Mouse (Mus musculus): ENCODE data around the gene Nsd2. TPM values are rescaled to one million over a fixed set of nuclear protein-coding genes. Genes with fewer than 3 reads are reported as not detected.

The Nsd2 gene
- polyA plus RNA-seq, 1 experiment from 2014 or later: 13.9 TPM

DNA sequence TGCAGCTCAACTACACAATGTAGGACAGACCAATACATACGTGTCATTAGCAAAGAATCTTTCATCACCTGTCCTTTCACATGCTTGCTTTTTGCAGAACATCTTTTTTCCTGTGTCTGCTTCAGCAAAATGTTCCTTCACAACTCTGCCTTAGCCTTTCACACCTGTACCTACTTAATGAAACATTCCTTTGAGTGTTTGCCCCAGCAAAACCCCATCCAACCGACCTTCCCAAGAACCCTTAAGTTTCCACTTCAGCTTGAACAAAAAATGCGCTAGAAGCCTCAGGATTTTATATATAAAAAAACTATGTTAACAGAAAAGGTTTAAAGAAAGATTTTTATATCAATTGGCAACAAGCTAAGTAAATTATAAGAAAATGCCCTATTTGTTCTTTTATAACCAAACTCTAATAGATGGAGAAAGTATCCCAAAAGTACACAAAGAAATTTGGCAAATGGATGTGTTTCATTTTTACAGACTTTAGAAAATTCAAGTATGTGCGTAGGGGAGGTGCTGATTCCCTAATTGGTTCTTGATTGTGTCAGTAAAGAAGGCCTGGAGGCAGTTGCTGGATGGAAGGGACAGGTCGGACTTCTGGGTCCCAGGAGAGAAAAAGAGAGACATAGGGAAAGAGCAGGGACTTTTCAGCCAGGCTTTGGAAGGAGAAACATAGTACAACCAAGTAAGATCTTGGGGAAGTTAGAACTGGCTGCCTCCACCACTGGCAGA is 28.4 kb upstream of the Nsd2 start:
- DNase-seq (no peak), ATAC-seq (no peak)
- no peak for TF ChIP-seq EP300 (IDR thresholded peaks at IDR 0.05; ENCODE audit: low read depth)
- TF ChIP-seq CTCF (IDR thresholded peaks at IDR 0.05; ENCODE audit: low read depth): no peak
- Histone ChIP-seq H3K4me2 (ENCODE audit: low read depth, low read length) (no peak overlapping the region), H3K9ac (replicated peaks) (no peak overlapping the region), H3K27me3 (ENCODE audit: insufficient read depth, low read length) (no peaks in the 10 kb centered on the region), H3K27ac (ENCODE audit: low read depth) (no peak overlapping the region), H3K4me3 (ENCODE audit: low read depth, low read length) (no peak overlapping the region), H3K4me1 (ENCODE audit: insufficient read depth) (no peaks in the 10 kb centered on the region), H3K9me3 (ENCODE audit: low read length) (no peaks in the 10 kb centered on the region), H3K36me3 (replicated peaks; ENCODE audit: insufficient read depth, low read length) (no peaks in the 10 kb centered on the region)
- WGBS (ENCODE audit: insufficient replicate concordance): 70% methylated on average over 5 of the region's 5 CpGs

DNA sequence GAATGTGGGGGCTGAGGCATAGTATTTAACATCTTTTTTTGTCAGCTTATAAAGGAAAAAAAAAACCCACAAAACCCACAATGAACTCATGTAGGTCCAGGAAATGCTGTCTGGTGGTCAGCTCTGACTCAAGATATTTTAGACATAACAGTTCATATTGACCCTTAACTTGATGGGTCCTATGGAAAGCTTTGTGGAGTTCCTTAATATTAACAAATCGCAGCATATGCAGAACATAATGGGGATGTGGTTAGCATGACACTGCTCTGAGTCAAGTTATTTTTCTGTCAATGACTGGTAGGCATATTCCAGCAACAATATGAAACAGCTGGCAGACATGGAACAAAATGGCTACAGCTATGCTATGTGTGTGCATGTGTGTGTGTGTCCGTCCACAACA is 17.2 kb upstream of the Nsd2 start:
- no peak for TF ChIP-seq CTCF (IDR thresholded peaks at IDR 0.05; ENCODE audit: low read depth)
- no peak for TF ChIP-seq EP300 (IDR thresholded peaks at IDR 0.05; ENCODE audit: low read depth)
- no peaks in the 10 kb centered on the region for H3K4me1 ChIP-seq (ENCODE audit: insufficient read depth)
- H3K27me3 ChIP-seq (ENCODE audit: insufficient read depth, low read length): no peaks in the 10 kb centered on the region
- no peak overlapping the region for H3K4me3 ChIP-seq (ENCODE audit: low read depth, low read length)
- no peaks in the 10 kb centered on the region for H3K36me3 ChIP-seq (replicated peaks; ENCODE audit: insufficient read depth, low read length)
- no peaks in the 10 kb centered on the region; the same call in 1 of the 2 replicates for H3K9me3 ChIP-seq (ENCODE audit: low read length)
- H3K4me2 ChIP-seq (ENCODE audit: low read depth, low read length): no peak overlapping the region
- WGBS (ENCODE audit: insufficient replicate concordance): 83% methylated on average over 2 of the region's 2 CpGs
- H3K27ac ChIP-seq (ENCODE audit: low read depth): no peak overlapping the region
- DNase-seq (no peak), ATAC-seq (no peak)
- H3K9ac ChIP-seq (replicated peaks): no peak overlapping the region

DNA sequence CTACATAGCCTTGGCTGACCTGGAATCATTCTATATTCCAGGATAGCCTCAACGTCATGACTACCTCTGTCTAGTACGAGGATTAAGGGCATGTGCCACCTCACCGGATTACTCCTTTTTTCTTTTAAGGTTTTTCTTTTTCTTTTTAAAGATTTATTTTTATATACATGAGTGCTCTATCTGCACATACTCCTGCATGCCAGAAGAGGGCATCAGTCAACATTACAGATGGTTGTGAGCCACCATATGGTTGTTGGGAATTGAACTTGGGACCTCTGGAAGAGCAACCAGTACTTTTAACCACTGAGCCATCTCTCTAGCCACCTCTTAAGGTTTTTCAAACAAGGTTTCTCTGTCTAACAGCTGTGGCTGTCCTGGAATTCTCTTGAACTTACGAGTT is 9.0 kb upstream of the Nsd2 start:
- Histone ChIP-seq H3K4me1 (ENCODE audit: insufficient read depth) (0 out of 2 replicates have a peak, but pooled peaks cover 4% of the 10 kb centered on the region), H3K4me3 (ENCODE audit: low read depth, low read length) (no peak overlapping the region), H3K27me3 (ENCODE audit: insufficient read depth, low read length) (no peaks in the 10 kb centered on the region), H3K9ac (replicated peaks) (no peak overlapping the region), H3K36me3 (replicated peaks; ENCODE audit: insufficient read depth, low read length) (no peaks in the 10 kb centered on the region), H3K4me2 (ENCODE audit: low read depth, low read length) (no peak overlapping the region), H3K27ac (ENCODE audit: low read depth) (no peak overlapping the region), H3K9me3 (ENCODE audit: low read length) (no peaks in the 10 kb centered on the region)
- ATAC-seq (no peak), DNase-seq (no peak)
- 85% methylated on average over 4 of the region's 4 CpGs for WGBS (ENCODE audit: insufficient replicate concordance)
- TF ChIP-seq CTCF (IDR thresholded peaks at IDR 0.05; ENCODE audit: low read depth) (no peak; the same call in 1 of the 2 replicates), EP300 (IDR thresholded peaks at IDR 0.05; ENCODE audit: low read depth) (no peak)

DNA sequence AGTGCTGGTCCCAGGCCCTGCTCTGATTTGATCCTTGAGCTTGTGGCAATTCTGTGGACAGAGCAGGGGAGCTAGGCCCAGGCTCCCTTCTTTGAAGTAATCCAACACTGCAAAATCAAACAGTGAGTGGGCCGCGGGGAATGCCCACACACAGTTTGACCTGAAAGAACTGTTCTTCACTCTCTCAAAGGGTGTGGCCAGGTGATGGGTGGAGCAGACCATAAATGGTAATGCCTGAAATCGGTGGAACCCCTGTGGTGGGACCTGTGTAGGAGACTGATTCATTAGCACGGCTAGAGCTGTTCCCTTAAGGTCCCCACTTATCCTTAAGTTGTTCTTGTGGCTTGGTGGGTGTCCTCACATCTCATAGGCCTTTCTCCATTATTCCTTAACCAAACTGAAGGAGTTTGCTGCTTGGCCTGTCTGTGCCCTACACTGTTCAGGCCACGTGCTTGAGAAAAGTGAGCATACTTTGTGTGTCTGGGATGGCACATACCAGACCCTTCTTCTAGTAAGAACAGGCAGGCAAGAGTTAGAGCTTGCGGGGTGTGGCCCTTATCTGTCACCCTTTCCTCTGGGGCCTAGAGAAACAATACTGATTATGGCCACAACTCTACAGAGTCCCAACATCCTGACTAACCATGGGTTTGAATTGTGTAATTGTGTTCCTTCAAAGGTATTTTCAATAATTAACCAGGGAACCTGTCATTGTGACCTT is 4.4 kb upstream of the Nsd2 start:
- DNase-seq: no peak
- H3K27ac ChIP-seq (ENCODE audit: low read depth): no peak overlapping the region
- H3K4me3 ChIP-seq (ENCODE audit: low read depth, low read length): no peak overlapping the region
- no peak overlapping the region for H3K9ac ChIP-seq (replicated peaks)
- no peak for TF ChIP-seq CTCF (IDR thresholded peaks at IDR 0.05; ENCODE audit: low read depth)
- TF ChIP-seq EP300 (IDR thresholded peaks at IDR 0.05; ENCODE audit: low read depth): no peak
- H3K4me2 ChIP-seq (ENCODE audit: low read depth, low read length): no peak overlapping the region
- H3K27me3 ChIP-seq (ENCODE audit: insufficient read depth, low read length): no peaks in the 10 kb centered on the region
- H3K4me1 ChIP-seq (ENCODE audit: insufficient read depth): peaks cover 13% of the 10 kb centered on the region
- ATAC-seq: no peak
- no peaks in the 10 kb centered on the region for H3K9me3 ChIP-seq (ENCODE audit: low read length)
- WGBS (ENCODE audit: insufficient replicate concordance): 60% methylated on average over 6 of the region's 6 CpGs
- no peaks in the 10 kb centered on the region for H3K36me3 ChIP-seq (replicated peaks; ENCODE audit: insufficient read depth, low read length)

DNA sequence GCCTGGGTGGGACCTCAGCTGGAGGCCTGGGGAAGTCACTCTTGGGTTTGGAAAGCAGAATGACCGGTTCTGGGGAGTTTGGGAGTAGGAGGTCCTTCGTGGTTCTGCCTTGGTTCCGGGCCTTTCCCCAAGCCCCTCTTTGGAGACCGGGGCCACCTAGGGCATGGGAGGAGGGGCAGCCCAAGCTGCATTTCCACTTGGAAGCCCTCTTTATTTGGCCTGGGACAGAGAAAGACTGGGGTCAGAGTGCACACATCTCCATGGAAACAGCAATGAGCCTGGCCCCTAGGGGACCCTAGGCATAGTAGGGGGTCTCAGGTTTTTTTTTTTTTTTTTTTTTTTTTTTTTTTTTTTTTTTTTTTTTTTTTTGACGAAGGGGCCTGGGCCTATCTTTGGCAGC is 2.4 kb upstream of the Nsd2 start:
- H3K4me2 ChIP-seq (ENCODE audit: low read depth, low read length): no peak overlapping the region
- ATAC-seq (no peak), DNase-seq (no peak)
- no peak overlapping the region for H3K27ac ChIP-seq (ENCODE audit: low read depth)
- no peaks in the 10 kb centered on the region for H3K36me3 ChIP-seq (replicated peaks; ENCODE audit: insufficient read depth, low read length)
- H3K9me3 ChIP-seq (ENCODE audit: low read length): no peaks in the 10 kb centered on the region
- H3K27me3 ChIP-seq (ENCODE audit: insufficient read depth, low read length): no peaks in the 10 kb centered on the region
- H3K4me3 ChIP-seq (ENCODE audit: low read depth, low read length): no peak overlapping the region
- no peak for TF ChIP-seq EP300 (IDR thresholded peaks at IDR 0.05; ENCODE audit: low read depth)
- TF ChIP-seq CTCF (IDR thresholded peaks at IDR 0.05; ENCODE audit: low read depth): no peak
- 52% methylated on average over 5 of the region's 5 CpGs for WGBS (ENCODE audit: insufficient replicate concordance)
- H3K4me1 ChIP-seq (ENCODE audit: insufficient read depth): peaks cover 17% of the 10 kb centered on the region
- no peak overlapping the region for H3K9ac ChIP-seq (replicated peaks)

DNA sequence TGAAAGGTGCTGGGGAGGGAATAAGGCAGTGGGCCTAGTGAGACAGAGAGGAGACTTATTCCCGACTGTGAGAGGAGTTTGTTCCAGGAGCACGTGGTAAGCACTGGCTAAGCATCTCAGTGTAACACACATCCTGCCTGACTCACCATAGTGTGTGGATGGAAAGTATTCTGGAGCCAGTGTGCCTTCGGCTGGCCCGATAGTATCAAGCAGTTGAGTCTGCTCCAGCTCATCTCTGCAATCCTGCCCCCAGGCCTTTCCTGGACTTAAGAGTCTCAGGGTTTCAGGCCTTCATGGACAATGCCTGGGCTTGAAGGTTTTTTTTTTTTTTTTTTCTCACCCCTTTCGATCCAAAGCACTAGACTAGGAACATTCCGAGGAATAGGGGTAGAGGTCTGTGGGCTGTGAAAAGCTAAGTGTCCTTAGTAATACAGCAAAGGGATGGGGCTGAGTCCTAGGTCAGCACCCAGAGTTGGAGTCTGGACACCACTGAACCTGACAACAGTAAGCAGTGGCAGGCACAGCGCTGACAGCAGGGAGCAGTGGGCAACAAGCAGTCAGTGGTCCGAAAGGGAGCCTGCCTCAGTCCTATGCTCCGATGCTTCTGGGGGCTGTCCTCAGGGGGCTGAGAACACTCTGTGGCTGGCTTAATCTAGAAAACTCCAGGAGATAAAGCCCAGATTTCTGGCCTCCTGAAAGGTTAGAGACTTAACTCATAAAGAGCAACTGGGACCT is 1.2 kb upstream of the Nsd2 start:
- Histone ChIP-seq H3K36me3 (replicated peaks; ENCODE audit: insufficient read depth, low read length) (no peaks in the 10 kb centered on the region; the same call in 1 of the 2 replicates), H3K4me2 (ENCODE audit: low read depth, low read length) (peak overlapping the region; percentile 98), H3K27ac (ENCODE audit: low read depth) (peak overlapping the region; percentile 93), H3K4me1 (ENCODE audit: insufficient read depth) (peaks cover 17% of the 10 kb centered on the region), H3K4me3 (ENCODE audit: low read depth, low read length) (peak overlapping the region; percentile 84), H3K9me3 (ENCODE audit: low read length) (no peaks in the 10 kb centered on the region), H3K27me3 (ENCODE audit: insufficient read depth, low read length) (no peaks in the 10 kb centered on the region), H3K9ac (replicated peaks) (peak overlapping the region; percentile 90)
- ATAC-seq: no peak
- 35% methylated on average over 9 of the region's 9 CpGs for WGBS (ENCODE audit: insufficient replicate concordance)
- DNase-seq: peak; percentile 38
- TF ChIP-seq CTCF (IDR thresholded peaks at IDR 0.05; ENCODE audit: low read depth) (no peak), EP300 (IDR thresholded peaks at IDR 0.05; ENCODE audit: low read depth) (no peak)

All from liver, postnatal 0 days (tissue).